Mouse (Mus musculus) G1E (cell line): Measurements from ENCODE around the gene Tma7. TPM values are rescaled to one million over a fixed set of nuclear protein-coding genes. Genes with fewer than 3 reads are reported as not detected.
A peak's percentile ranks its signal among the peaks of the same experiment; 100 is the strongest.

Experiments
- ATAC-seq: 2 replicates; pipeline ENCODE4 v1.8.0; 2016; ENCODE audit warnings: mild to moderate bottlenecking; ENCODE audit not compliant: insufficient number of reproducible peaks, poor library complexity, low FRiP score, severe bottlenecking; ENCODE audit errors: extremely low read depth
- DNase-seq: peaks from one replicate; pipeline ENCODE4 v3.0.0; 2012; ENCODE audit warnings: low spot score
- H3K27me3 ChIP-seq: 2 replicates; pipeline ENCODE4 v1.6.1; 2012; ENCODE audit warnings: mild to moderate bottlenecking, low read length, inconsistent platforms; ENCODE audit not compliant: insufficient read depth
- H3K36me3 ChIP-seq: replicated peaks from 2 replicates; pipeline ENCODE3; 2012; ENCODE audit warnings: mild to moderate bottlenecking, inconsistent platforms
- H3K4me1 ChIP-seq: 2 replicates; pipeline ENCODE4 v1.6.1; 2012; ENCODE audit warnings: low read depth, low read length, inconsistent platforms, mixed read lengths; ENCODE audit not compliant: insufficient read depth
- H3K4me3 ChIP-seq: 2 replicates; pipeline ENCODE4 v1.5.1; 2012; ENCODE audit warnings: low read depth, mild to moderate bottlenecking, inconsistent platforms, low read length, moderate library complexity, mixed read lengths
- H3K9me3 ChIP-seq: replicated peaks from 2 replicates; pipeline ENCODE4 v1.6.1; 2012; ENCODE audit warnings: inconsistent platforms
- CTCF ChIP-seq: IDR thresholded peaks from 2 replicates; pipeline ENCODE4 v1.5.1; 2012; ENCODE audit warnings: low read depth, low read length, inconsistent platforms, mixed read lengths
- GATA1 ChIP-seq: IDR thresholded peaks from 2 replicates; pipeline ENCODE4 v1.6.1; 2012; ENCODE audit warnings: borderline replicate concordance, low read length, inconsistent platforms, mixed read lengths
- GATA2 ChIP-seq: IDR thresholded peaks from 2 replicates; pipeline ENCODE4 v1.6.1; 2012; ENCODE audit warnings: low read depth, low read length, inconsistent platforms, borderline replicate concordance
- POLR2AphosphoS5 ChIP-seq: IDR thresholded peaks from 2 replicates; pipeline ENCODE4 v1.6.1; 2012; ENCODE audit warnings: low read depth, low read length, inconsistent platforms; ENCODE audit not compliant: insufficient replicate concordance
- TAL1 ChIP-seq: conservative IDR thresholded peaks from 2 replicates; pipeline ENCODE4 v1.6.1; 2012; ENCODE audit warnings: low read depth, low read length, inconsistent platforms, mixed read lengths
- polyA plus RNA-seq: library from polyadenylated mRNA; stranded (reverse); fragments of >175 nt; gene quantifications from 2 replicates; pipeline ENCODE4 v1.2.3, GENCODE M21; 2012
- total RNA-seq, 2 experiments: library from RNA; stranded (forward) in 1 of 2; stranded (reverse) in 1 of 2; fragments of 200-1000 nt in 1 of 2; fragments of >200 nt in 1 of 2; fragmentation: Nextera tagmentation in 1 of 2; gene quantifications; 2 replicates each; pipeline ENCODE4 v1.2.3; 2014 to 2017

Gene Tma7
- total and polyA plus RNA-seq, 3 experiments, result 230 to 429 (median 413) TPM

- Histone ChIP-seq H3K9me3 (no peaks in the 10 kb centered on the region), H3K36me3 (peaks cover 89% of the 10 kb centered on the region), H3K27me3 (no peaks in the 10 kb centered on the region), H3K4me3 (no peak overlapping the region), H3K4me1 (peaks cover 28% of the 10 kb centered on the region)
- ATAC-seq (no peak), DNase-seq (no peak)
- TF ChIP-seq GATA2 (no peak), GATA1 (no peak), TAL1 (no peak), CTCF (no peak), POLR2AphosphoS5 (no peak)
Measured at GRCm38 (mm10) chr9:109068095-109068735, 14.2 kb downstream of the Tma7 start.

- Histone ChIP-seq H3K36me3 (peaks cover 93% of the 10 kb centered on the region), H3K4me3 (no peak overlapping the region), H3K27me3 (no peaks in the 10 kb centered on the region), H3K4me1 (peaks cover 46% of the 10 kb centered on the region), H3K9me3 (no peaks in the 10 kb centered on the region)
- TF ChIP-seq TAL1 (no peak), GATA1 (no peak), CTCF (no peak), POLR2AphosphoS5 (no peak), GATA2 (no peak)
- ATAC-seq, result no peak
- no peak for DNase-seq
Measured at GRCm38 (mm10) chr9:109060898-109061295, 21.5 kb downstream of the Tma7 start.

- Histone ChIP-seq H3K4me3 (peak overlapping the region; percentile 34), H3K36me3 (peaks cover 93% of the 10 kb centered on the region), H3K27me3 (no peaks in the 10 kb centered on the region), H3K4me1 (peaks cover 51% of the 10 kb centered on the region), H3K9me3 (no peaks in the 10 kb centered on the region)
- DNase-seq (no peak), ATAC-seq (no peak)
- TF ChIP-seq POLR2AphosphoS5 (no peak), GATA2 (no peak), TAL1 (no peak), GATA1 (no peak), CTCF (no peak)
Measured at GRCm38 (mm10) chr9:109060184-109060897, 22.0 kb downstream of the Tma7 start.

- ATAC-seq, result peak; percentile 85
- peak; percentile 84 for DNase-seq
- Histone ChIP-seq H3K27me3 (no peaks in the 10 kb centered on the region), H3K36me3 (peaks cover 86% of the 10 kb centered on the region), H3K4me3 (peak within 1 kb of the TSS; percentile 69), H3K4me1 (peaks cover 61% of the 10 kb centered on the region), H3K9me3 (no peaks in the 10 kb centered on the region)
- TF ChIP-seq POLR2AphosphoS5, result no peak
- TF ChIP-seq TAL1, result no peak
- peak; percentile 91 for TF ChIP-seq CTCF
Measured at GRCm38 (mm10) chr9:109059136-109059903, 23.1 kb downstream of the Tma7 start, which contains the start of gene Trex1. Gene Trex1, minus strand, starts transcription at chr9:109059734.

- no peak for TF ChIP-seq CTCF
- no peak for TF ChIP-seq GATA2
- no peak for TF ChIP-seq GATA1
- TF ChIP-seq POLR2AphosphoS5, result no peak
- no peak for TF ChIP-seq TAL1
- H3K9me3 ChIP-seq, result no peaks in the 10 kb centered on the region
- DNase-seq (no peak), ATAC-seq (no peak)
- H3K4me3 ChIP-seq, result peak overlapping the region; percentile 69
- H3K4me1 ChIP-seq, result peaks cover 68% of the 10 kb centered on the region
- no peaks in the 10 kb centered on the region for H3K27me3 ChIP-seq
- H3K36me3 ChIP-seq, result peaks cover 79% of the 10 kb centered on the region
Measured at GRCm38 (mm10) chr9:109058006-109058765, 24.2 kb downstream of the Tma7 start.
